Mouse (Mus musculus) MEL (cell line): ENCODE results near the gene Nphp4. TPM values are rescaled to one million over a fixed set of nuclear protein-coding genes. Genes with fewer than 3 reads are reported as not detected.

ENCODE experiments used
- DNase-seq: peaks from one replicate; pipeline ENCODE4 v3.0.0; 2011; ENCODE audit warnings: low read depth, low spot score
- H3K27ac ChIP-seq: 2 replicates; pipeline ENCODE4 v1.5.1; 2012; ENCODE audit warnings: low read depth, mild to moderate bottlenecking, control low read depth, low read length, moderate library complexity; ENCODE audit not compliant: control insufficient read depth
- H3K27me3 ChIP-seq, 2 experiments: fragments of 150-350 bp in 1 of 2; sonication (generic) in 1 of 2; 2 replicates each; pipeline ENCODE4 v1.6.1; 2012; ENCODE audit warnings: low read length in 2 of 2, mild to moderate bottlenecking in 2 of 2, improper control_type of control experiment in 1 of 2, moderate library complexity in 1 of 2; ENCODE audit not compliant: insufficient read depth in 2 of 2, control insufficient read depth in 1 of 2
- H3K36me3 ChIP-seq, 2 experiments: 2 replicates each; pipeline ENCODE4 v1.6.1; 2012 to 2014; ENCODE audit warnings: low read length in 2 of 2, improper control_type of control experiment in 1 of 2, inconsistent platforms in 1 of 2, mild to moderate bottlenecking in 1 of 2; ENCODE audit not compliant: insufficient read depth in 2 of 2, control insufficient read depth in 1 of 2
- H3K4me1 ChIP-seq, 2 experiments: fragments of 150-350 bp in 1 of 2; sonication (generic) in 1 of 2; 2 replicates each; pipeline ENCODE4 v1.6.1; 2012; ENCODE audit warnings: low read length in 2 of 2, improper control_type of control experiment in 1 of 2, mild to moderate bottlenecking in 1 of 2; ENCODE audit not compliant: insufficient read depth in 2 of 2, control insufficient read depth in 1 of 2
- H3K4me3 ChIP-seq, 2 experiments: fragments of 150-350 bp in 1 of 2; sonication (generic) in 1 of 2; 2 replicates each; pipeline ENCODE4 v1.5.1; 2012; ENCODE audit warnings: low read depth in 2 of 2, low read length in 2 of 2, mild to moderate bottlenecking in 2 of 2, moderate library complexity in 2 of 2, control low read depth in 1 of 2, improper control_type of control experiment in 1 of 2; ENCODE audit not compliant: control insufficient read depth in 1 of 2, insufficient read depth in 1 of 2
- H3K79me2 ChIP-seq: 2 replicates; pipeline ENCODE4 v1.6.1; 2012; ENCODE audit warnings: mild to moderate bottlenecking, low read length, moderate library complexity; ENCODE audit not compliant: control insufficient read depth, poor library complexity, insufficient read depth
- H3K9ac ChIP-seq: 2 replicates; pipeline ENCODE4 v1.6.1; 2012; ENCODE audit warnings: low read depth, mild to moderate bottlenecking, control low read depth, low read length, moderate library complexity; ENCODE audit not compliant: control insufficient read depth, poor library complexity, severe bottlenecking
- H3K9me3 ChIP-seq: fragments of 150-350 bp; sonication (generic); replicated peaks from 2 replicates; pipeline ENCODE4 v1.6.1; 2012; ENCODE audit warnings: mild to moderate bottlenecking, low read length, improper control_type of control experiment, moderate library complexity; ENCODE audit not compliant: insufficient read depth
- CHD2 ChIP-seq: IDR thresholded peaks from 2 replicates; pipeline ENCODE4 v1.6.1; 2011; ENCODE audit warnings: low read length, improper control_type of control experiment
- CTCF ChIP-seq, 3 experiments: IDR thresholded peaks in 2 of 3; conservative IDR thresholded peaks in 1 of 3; 2 replicates each; pipeline ENCODE4 v1.5.1; 2011 to 2012; ENCODE audit warnings: low read length in 3 of 3, low read depth in 2 of 3, mild to moderate bottlenecking in 2 of 3, improper control_type of control experiment in 1 of 3, inconsistent platforms in 1 of 3, mixed read lengths in 1 of 3, moderate library complexity in 1 of 3; ENCODE audit not compliant: control insufficient read depth in 1 of 3, insufficient read depth in 1 of 3, poor library complexity in 1 of 3, severe bottlenecking in 1 of 3
- JUND ChIP-seq: IDR thresholded peaks from 2 replicates; pipeline ENCODE4 v1.6.1; 2011; ENCODE audit warnings: low read depth, mild to moderate bottlenecking, improper control_type of control experiment, low read length
- KAT2A ChIP-seq: conservative IDR thresholded peaks from 2 replicates; pipeline ENCODE4 v1.6.1; 2012; ENCODE audit warnings: low read depth, low read length, improper control_type of control experiment, inconsistent platforms
- MAFK ChIP-seq: IDR thresholded peaks from 2 replicates; pipeline ENCODE4 v1.6.1; 2011; ENCODE audit warnings: low read depth, mild to moderate bottlenecking, low read length, improper control_type of control experiment, borderline replicate concordance
- MAZ ChIP-seq: IDR thresholded peaks from 2 replicates; pipeline ENCODE4 v1.6.1; 2012; ENCODE audit warnings: low read depth, mild to moderate bottlenecking, inconsistent platforms, low read length, improper control_type of control experiment
- POLR2A ChIP-seq, 2 experiments: IDR thresholded peaks; 2 replicates each; pipeline ENCODE4 v1.6.1; 2011 to 2012; ENCODE audit warnings: low read length in 2 of 2, mild to moderate bottlenecking in 2 of 2, control low read depth in 1 of 2, improper control_type of control experiment in 1 of 2, low read depth in 1 of 2, moderate library complexity in 1 of 2; ENCODE audit not compliant: control insufficient read depth in 1 of 2, insufficient read depth in 1 of 2, poor library complexity in 1 of 2
- POLR2AphosphoS2 ChIP-seq: IDR thresholded peaks from 2 replicates; pipeline ENCODE4 v1.6.1; 2011; ENCODE audit warnings: low read length, improper control_type of control experiment
- RCOR1 ChIP-seq: IDR thresholded peaks from 2 replicates; pipeline ENCODE4 v1.6.1; 2012; ENCODE audit warnings: low read depth, mild to moderate bottlenecking, inconsistent platforms, low read length, improper control_type of control experiment
- SIN3A ChIP-seq: IDR thresholded peaks from 2 replicates; pipeline ENCODE4 v1.6.1; 2012; ENCODE audit warnings: low read length, improper control_type of control experiment, inconsistent platforms
- SMC3 ChIP-seq: IDR thresholded peaks from 2 replicates; pipeline ENCODE4 v1.6.1; 2011; ENCODE audit warnings: low read depth, low read length, improper control_type of control experiment
- TBP ChIP-seq: IDR thresholded peaks from 2 replicates; pipeline ENCODE4 v1.8.0; 2011; ENCODE audit warnings: low read depth, low read length, improper control_type of control experiment
- TCF12 ChIP-seq: IDR thresholded peaks from 2 replicates; pipeline ENCODE4 v1.6.1; 2014; ENCODE audit warnings: low read depth, mild to moderate bottlenecking, inconsistent platforms, low read length, improper control_type of control experiment, moderate library complexity
- ZKSCAN1 ChIP-seq: IDR thresholded peaks from 2 replicates; pipeline ENCODE4 v1.6.1; 2012; ENCODE audit warnings: low read depth, mild to moderate bottlenecking, inconsistent platforms, low read length, improper control_type of control experiment, moderate library complexity
- ZNF384 ChIP-seq: IDR thresholded peaks from 2 replicates; pipeline ENCODE4 v1.6.1; 2012; ENCODE audit warnings: low read depth, mild to moderate bottlenecking, inconsistent platforms, low read length, improper control_type of control experiment
- polyA plus RNA-seq, 2 experiments: library from polyadenylated mRNA; stranded (reverse) in 1 of 2; unstranded in 1 of 2; fragments of >175 nt in 1 of 2; fragments of >200 nt in 1 of 2; gene quantifications; 2 replicates each; pipeline versions ENCODE4 v1.2.1 to v1.2.4; 2012; ENCODE audit warnings: low replicate concordance in 2 of 2, low read depth in 1 of 2; ENCODE audit not compliant: insufficient read length in 2 of 2, insufficient read depth in 1 of 2, missing spikeins in 1 of 2
- total RNA-seq: library from RNA; depleted of rRNA; stranded (reverse); fragments of 300-350 nt; gene quantifications from 2 replicates; pipeline ENCODE4 v1.2.3, GENCODE M21; 2012

Gene Nphp4
- total and polyA plus RNA-seq, 3 experiments, result not detected

DNA sequence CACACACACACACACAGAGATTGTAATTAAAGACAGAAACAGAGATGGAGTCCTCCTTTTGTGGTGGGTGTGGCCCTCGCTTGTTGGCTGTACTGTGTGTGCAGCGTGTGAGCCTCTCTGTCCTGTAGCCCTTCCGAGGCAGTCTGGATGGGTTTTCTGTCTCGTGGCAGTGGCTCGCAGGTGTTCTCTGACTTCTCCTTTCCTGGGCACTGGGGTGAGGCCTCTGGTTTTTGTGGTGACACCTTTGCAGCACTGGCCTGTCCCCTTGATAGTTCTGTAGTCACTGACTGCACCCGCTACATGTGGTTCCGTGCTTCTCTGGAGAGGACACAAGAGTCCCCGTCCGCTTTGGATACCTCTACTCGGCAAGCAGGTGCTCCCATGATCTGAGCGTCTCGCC, 63.2 kb downstream of the Nphp4 start:
- no peak for DNase-seq
- Histone ChIP-seq H3K27me3 (no peaks in the 10 kb centered on the region), H3K4me3 (no peak overlapping the region), H3K9ac (no peak overlapping the region), H3K4me1 (no peaks in the 10 kb centered on the region), H3K9me3 (no peaks in the 10 kb centered on the region), H3K36me3 (no peaks in the 10 kb centered on the region), H3K27ac (no peak overlapping the region), H3K79me2 (no peaks in the 10 kb centered on the region)
- TF ChIP-seq POLR2A (IDR thresholded peaks at IDR 0.05; ENCODE audit: control insufficient read depth in 1 of 2, insufficient read depth in 1 of 2, low read depth in 1 of 2, low read length in 2 of 2, poor library complexity in 1 of 2), result no peak
- TF ChIP-seq MAFK, result no peak
- TF ChIP-seq SIN3A, result no peak
- no peak for TF ChIP-seq ZKSCAN1

DNA sequence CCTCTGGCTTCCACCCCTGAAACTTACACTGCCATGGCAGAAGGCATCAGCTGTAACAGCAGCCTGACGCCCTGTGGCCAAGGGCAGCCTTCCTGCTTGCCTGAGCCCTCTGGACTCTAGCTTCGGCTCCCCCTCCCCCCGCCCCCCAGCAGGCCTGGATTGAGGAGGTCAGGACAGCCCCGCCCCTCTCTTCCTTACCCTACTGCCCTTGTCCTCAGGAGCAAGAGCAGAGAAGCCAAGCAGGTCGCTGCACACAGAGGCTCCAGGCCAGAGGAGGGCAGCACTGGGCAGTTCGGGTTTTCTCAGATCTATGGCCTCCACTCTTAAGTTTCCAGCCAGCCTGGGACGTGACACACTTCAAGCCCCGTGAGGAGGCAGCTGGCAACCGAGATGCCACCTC, 64.7 kb downstream of the Nphp4 start:
- no peaks in the 10 kb centered on the region for H3K9me3 ChIP-seq
- no peaks in the 10 kb centered on the region for H3K36me3 ChIP-seq

GRCm38 (mm10) chr4:152542447-152542846, 65.9 kb downstream of the Nphp4 start:
- H3K27ac ChIP-seq, result no peak overlapping the region
- no peak overlapping the region for H3K9ac ChIP-seq
- no peak overlapping the region for H3K4me3 ChIP-seq
- H3K9me3 ChIP-seq, result no peaks in the 10 kb centered on the region
- no peaks in the 10 kb centered on the region for H3K4me1 ChIP-seq
- TF ChIP-seq SMC3, result peak; percentile 2; the same call in 1 of the 2 replicates
- peak; percentile 2 to 25 (median 16); a peak in 2 of 6 replicates for TF ChIP-seq CTCF (IDR thresholded peaks at IDR 0.05 in 2 of 3, conservative IDR thresholded peaks at IDR 0.05 in 1 of 3; ENCODE audit: control insufficient read depth in 1 of 3, insufficient read depth in 1 of 3, low read depth in 2 of 3, low read length in 3 of 3, poor library complexity in 1 of 3, severe bottlenecking in 1 of 3)
- no peak for TF ChIP-seq KAT2A
- DNase-seq, result peak; percentile 9
- H3K36me3 ChIP-seq, result no peaks in the 10 kb centered on the region
- no peaks in the 10 kb centered on the region for H3K79me2 ChIP-seq
- no peaks in the 10 kb centered on the region for H3K27me3 ChIP-seq

More for the DNA sequence above, 64.7 kb downstream of the Nphp4 start:
- no peak for DNase-seq
- Histone ChIP-seq H3K9ac (no peak overlapping the region), H3K27ac (no peak overlapping the region), H3K4me1 (no peaks in the 10 kb centered on the region), H3K79me2 (no peaks in the 10 kb centered on the region), H3K27me3 (no peaks in the 10 kb centered on the region), H3K4me3 (no peak overlapping the region)
- TF ChIP-seq RCOR1 (no peak), ZNF384 (no peak), TCF12 (no peak), TBP (no peak), CHD2 (no peak), JUND (no peak), POLR2AphosphoS2 (no peak), MAZ (no peak)
